Comparison of ENCODE assay signal across 9 mouse cellular contexts in the genomic region with DNA sequence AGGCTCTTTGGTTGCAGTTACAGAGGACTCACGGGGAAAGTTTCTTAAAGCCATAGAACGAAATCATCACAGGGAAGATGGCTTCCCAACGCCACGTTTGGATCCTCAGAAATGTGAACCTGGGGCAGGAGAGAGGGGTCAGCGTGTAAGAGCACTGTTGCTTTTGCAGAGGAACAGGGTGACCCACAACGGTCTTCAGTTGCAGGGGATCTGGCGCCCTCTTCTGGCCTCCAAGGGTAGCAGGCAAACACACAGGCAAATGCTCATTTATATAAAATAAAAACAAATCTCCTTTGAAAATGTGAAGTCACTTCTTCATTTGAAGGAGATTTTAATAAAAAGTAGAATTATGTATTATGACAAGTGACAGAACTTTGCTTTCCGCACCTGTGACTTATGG.
DNase-seq lines count a peak whose midpoint lies in the region; ATAC-seq lines count a peak whose summit lies in the region.
"Had no signal": no experiment of that assay in that cellular context is flagged by ENCODE, and none has a peak within 500 bp of the region (broad histone marks: within the 10 kb centered on the region; RNA-seq: fewer than 3 reads in every experiment).

No protein-coding gene starts in this region.

- H3K9me3 ChIP-seq in liver, embryonic 12.5 days (replicated peaks): no peaks in the 10 kb centered on the region
- no peaks in the 10 kb centered on the region for H3K9me3 ChIP-seq in limb, embryonic 10.5 days (replicated peaks)

- no peak overlapping the region for H3K9ac ChIP-seq in liver, embryonic 12.5 days

- H3K27ac ChIP-seq in liver, embryonic 12.5 days: no peak overlapping the region
- no peak overlapping the region for H3K27ac ChIP-seq in limb, embryonic 10.5 days

- 0 out of 2 replicates have a peak, but pooled peaks cover 4% of the 10 kb centered on the region for H3K27me3 ChIP-seq in liver, embryonic 12.5 days (replicated peaks)
- H3K27me3 ChIP-seq in limb, embryonic 10.5 days (ENCODE audit: low read depth, poor library complexity, severe bottlenecking): no peaks in the 10 kb centered on the region

- no peak overlapping the region for H3K4me2 ChIP-seq in liver, embryonic 12.5 days

- no peak for ATAC-seq in liver, embryonic 12.5 days
- ATAC-seq in erythroblast, adult 5-6 weeks (replicated peaks; ENCODE audit: low FRiP score, poor library complexity, severe bottlenecking): no peak

- DNase-seq in liver (peak; percentile 49), R1 (ENCODE audit: low read depth, low spot score) (peak; percentile 60)
- DNase-seq in cerebellum, postnatal 25 days: peak; percentile 70 to 80
- DNase-seq in heart, postnatal 4 days: peak; percentile 75
- peak; percentile 84 for DNase-seq in limb, embryonic 10.5 days (ENCODE audit: low spot score)
- peak; percentile 70 to 77 for DNase-seq in right cerebral cortex, adult 2 months (ENCODE audit: low spot score in 2 of 2)

- no peaks in the 10 kb centered on the region for H3K4me1 ChIP-seq in liver, embryonic 12.5 days
- 0 out of 2 replicates have a peak, but pooled peaks cover 2% of the 10 kb centered on the region for H3K4me1 ChIP-seq in limb, embryonic 10.5 days

- no peak overlapping the region for H3K4me3 ChIP-seq in liver, embryonic 12.5 days
- no peak overlapping the region for H3K4me3 ChIP-seq in limb, embryonic 10.5 days
- H3K4me3 ChIP-seq: myocyte had no signal

- H3K36me3 ChIP-seq in liver, embryonic 12.5 days: no peaks in the 10 kb centered on the region
- no peaks in the 10 kb centered on the region for H3K36me3 ChIP-seq in limb, embryonic 10.5 days

- WGBS in liver, embryonic 12.5 days (ENCODE audit: insufficient replicate concordance): 14% methylated on average over 8 of the region's 8 CpGs
- WGBS in limb, embryonic 10.5 days: 20% methylated on average over 8 of the region's 8 CpGs
